Mouse (Mus musculus): ENCODE results near the gene Olfr804. TPM values are rescaled to one million over a fixed set of nuclear protein-coding genes. Genes with fewer than 3 reads are reported as not detected.

The Olfr804 gene
- not detected for total RNA-seq (2021)
- long read RNA-seq, experiment 1 = 0 reads
- long read RNA-seq, experiment 2 = 0 reads

DNA sequence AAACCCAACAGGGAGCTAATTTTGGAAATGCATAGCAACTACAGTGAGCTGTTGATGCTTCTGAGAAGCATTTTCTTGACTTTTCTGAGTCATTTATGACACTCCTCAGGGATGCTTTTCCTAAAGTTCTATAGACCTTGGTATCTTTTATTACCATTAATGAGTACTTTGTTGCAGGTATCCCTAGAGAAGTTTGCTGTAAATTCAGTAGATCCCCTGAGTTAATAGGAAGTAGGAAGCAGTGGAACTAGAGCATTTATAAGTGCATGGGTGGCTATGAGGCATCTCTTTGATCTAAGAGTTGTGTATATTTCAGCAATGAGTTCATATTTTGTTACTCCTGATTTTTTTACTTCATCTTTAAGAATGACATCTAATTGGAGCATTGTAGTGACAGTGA is at the start of gene Olfr804:
Gene Olfr804 (plus strand): TSS at position 301 of the 400 bp plus-strand sequence.
- intact Hi-C loops (cut with DNase I) = no loop called here
- DNase-seq = no peak

DNA sequence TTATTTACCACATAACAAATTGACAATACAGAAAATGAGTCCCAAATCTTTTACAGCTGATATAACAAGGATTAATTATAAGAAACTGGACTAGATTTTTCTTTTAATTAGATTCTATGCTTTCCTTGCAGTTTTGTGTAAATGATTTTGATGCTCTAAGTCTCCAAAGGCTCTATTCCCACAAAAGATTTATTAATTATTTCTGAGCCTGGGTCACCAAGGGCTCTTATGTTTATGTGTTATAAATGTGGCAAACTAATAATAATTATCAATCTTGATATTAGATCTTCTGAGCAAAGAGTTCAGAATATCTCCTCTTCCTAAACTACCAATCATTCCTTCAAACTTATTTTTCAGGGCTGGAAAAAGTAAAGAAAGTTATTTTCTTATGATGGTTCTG is 45.6 kb upstream of the Olfr804 start, which contains the start of gene Olfr800:
Gene Olfr800 (plus strand): TSS at position 301 of the 400 bp plus-strand sequence.
- intact Hi-C loops (cut with DNase I) = no loop called here
- no peak for DNase-seq

DNA sequence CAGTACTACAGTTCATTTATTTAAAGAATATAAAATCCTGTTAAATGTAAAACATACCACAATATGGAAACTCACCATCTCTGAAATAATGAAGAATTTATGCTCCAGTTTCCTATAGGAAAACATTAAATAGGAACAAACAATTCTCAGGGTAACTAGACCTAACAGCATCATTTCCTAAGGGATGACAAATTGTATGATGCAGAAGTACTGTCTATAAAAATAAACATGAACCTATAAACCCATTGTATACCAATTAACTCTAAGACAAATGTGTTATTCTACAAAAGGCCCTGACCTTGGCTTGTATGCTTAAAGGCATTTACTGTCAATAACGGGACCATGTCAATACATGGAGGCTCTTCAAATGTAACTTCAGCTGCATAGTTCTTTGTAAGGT is 29.2 kb upstream of the Olfr804 start, which contains the start of gene Olfr801:
Gene Olfr801 (minus strand): TSS at position 101 of the 400 bp plus-strand sequence.
- intact Hi-C loops (cut with DNase I) = no loop called here
- DNase-seq = no peak

DNA sequence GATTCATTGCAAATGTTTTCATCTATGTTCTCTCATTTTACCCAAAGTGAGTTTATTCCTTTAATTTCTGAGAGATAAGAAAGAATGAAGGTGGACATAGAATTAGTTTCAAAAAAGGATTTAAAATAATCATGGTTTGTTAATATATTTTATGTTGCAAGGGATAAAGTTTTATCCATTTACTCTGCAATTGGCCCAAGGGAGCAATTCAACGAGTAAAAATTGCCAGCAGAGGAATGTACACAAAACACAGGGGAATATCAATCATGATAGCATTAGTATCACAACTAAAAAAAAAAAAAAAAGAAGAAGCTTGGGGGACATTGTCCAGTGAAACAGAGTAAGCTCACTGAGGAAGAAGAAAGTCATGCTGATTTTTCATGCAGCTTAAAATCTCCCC is 14.9 kb upstream of the Olfr804 start, which contains the start of gene Olfr802:
Gene Olfr802 (minus strand): TSS at position 101 of the 400 bp plus-strand sequence.
- intact Hi-C loops (cut with DNase I) = no loop called here
- no peak for DNase-seq

DNA sequence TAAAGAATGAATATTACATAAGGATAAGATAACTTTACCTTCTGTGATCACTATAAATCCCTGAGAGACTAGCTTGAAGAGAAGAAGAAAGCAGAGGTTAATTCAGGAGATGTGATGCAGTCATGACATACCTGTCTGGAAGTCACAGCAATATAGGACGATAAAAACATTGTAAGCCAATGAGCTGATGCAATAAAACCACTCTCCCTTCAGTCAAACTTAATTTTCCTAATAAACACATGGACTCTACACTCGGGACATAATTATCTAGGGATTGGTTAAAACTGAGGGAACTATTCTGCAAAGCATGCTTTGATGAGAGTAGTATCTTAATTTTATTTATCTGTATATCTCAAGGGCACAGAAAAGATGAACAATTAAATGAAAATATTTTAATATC is 8.8 kb upstream of the Olfr804 start, which contains the start of gene Olfr803:
Gene Olfr803 (minus strand): TSS at position 101 of the 400 bp plus-strand sequence.
- intact Hi-C loops (cut with DNase I) = no loop called here

DNA sequence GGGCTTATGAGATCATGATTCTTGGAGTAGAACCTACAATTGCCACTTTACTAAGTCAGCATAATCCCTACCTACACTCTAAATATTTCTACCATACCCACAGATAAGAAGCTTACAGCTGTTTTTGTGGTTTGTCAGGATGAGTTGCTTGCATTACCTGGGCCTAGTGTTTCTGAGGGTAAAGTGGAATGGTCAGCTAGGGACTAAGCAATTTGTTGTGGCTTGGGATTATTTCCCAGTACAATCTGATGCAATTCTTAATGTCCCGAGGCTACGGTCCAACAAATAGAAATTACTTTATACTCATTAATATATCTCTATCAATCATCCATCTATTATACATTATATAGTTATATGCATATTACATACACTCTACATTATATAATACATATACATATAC is 26.3 kb downstream of the Olfr804 start, which contains the start of gene Olfr805:
Gene Olfr805 (minus strand): TSS at position 101 of the 400 bp plus-strand sequence.
- no peak for DNase-seq
- intact Hi-C loops (cut with DNase I) = no loop called here

More for the DNA sequence above, 8.8 kb upstream of the Olfr804 start, which contains the start of gene Olfr803:
- DNase-seq = no peak

DNA sequence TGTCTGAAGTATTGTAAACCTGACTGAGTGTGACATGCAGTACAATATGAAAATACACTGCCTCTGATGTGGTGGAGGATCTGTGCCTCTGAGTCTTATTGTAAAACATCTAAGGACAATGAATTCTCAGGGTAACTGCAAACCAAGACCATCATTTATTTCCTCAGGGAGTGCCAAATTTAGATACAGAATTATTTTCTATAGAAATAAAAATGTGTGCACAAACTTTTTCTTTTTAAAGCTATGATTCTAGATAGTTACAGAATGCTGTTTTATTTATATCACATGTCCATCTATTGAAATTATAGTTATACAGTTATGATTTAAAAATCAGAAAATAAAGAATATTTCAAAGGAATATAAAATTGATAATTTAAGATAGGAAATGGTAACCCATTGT is 38.8 kb downstream of the Olfr804 start, which contains the start of gene Olfr806:
Gene Olfr806 (minus strand): TSS at position 101 of the 400 bp plus-strand sequence.
- DNase-seq = no peak
- intact Hi-C loops (cut with DNase I) = no loop called here

DNA sequence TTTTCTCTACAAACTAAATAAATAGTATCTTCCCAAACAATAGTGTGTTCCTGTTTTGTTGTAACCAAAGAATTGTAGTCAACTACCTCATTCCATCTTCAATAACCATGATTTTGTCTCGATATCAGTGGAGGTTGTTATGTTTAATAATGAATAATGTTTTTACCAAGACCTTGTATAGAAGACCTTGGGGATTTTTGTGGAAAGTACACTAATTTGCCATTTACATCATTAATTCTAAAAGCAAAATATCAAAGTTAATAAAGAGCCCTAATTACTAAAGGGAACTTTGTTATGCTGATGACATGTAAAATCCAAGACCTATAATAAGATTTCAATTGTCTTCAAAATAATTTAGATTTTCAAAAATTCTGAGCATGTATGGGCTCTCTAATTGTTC is 54.7 kb downstream of the Olfr804 start, which contains the start of gene Olfr807:
Gene Olfr807 (minus strand): TSS at position 101 of the 400 bp plus-strand sequence.
- intact Hi-C loops (cut with DNase I) = no loop called here
- no peak for DNase-seq

Small RNA genes lying within 50 kb of the gene (microRNA-seq; reads per million reads assigned to microRNA genes)
- gene Gm24485 = 0 reads per million in 2 experiments

Other genes with a start within 250 kb of the Olfr804 start
- not detected for gene Olfr787, start 241.3 kb upstream of the Olfr804 start, total RNA-seq (2021)
- not detected for gene Olfr788, start 232.2 kb upstream of the Olfr804 start, total RNA-seq (2021)
- not detected for gene Olfr789, start 218.5 kb upstream of the Olfr804 start, total RNA-seq (2021)
- gene Olfr790, start 204.7 kb upstream of the Olfr804 start, total RNA-seq (2021) = not detected
- gene Olfr791, start 181.4 kb upstream of the Olfr804 start, total RNA-seq (2021) = not detected
- not detected for gene Olfr792, start 164.0 kb upstream of the Olfr804 start, total RNA-seq (2021)
- not detected for gene Olfr794, start 135.6 kb upstream of the Olfr804 start, total RNA-seq (2021)
- not detected for gene Olfr796, start 90.6 kb upstream of the Olfr804 start, total RNA-seq (2021)
- gene Olfr798, start 75.3 kb upstream of the Olfr804 start, total RNA-seq (2021) = not detected
- not detected for gene Olfr799, start 65.7 kb upstream of the Olfr804 start, total RNA-seq (2021)
- not detected for gene Olfr800, start 45.5 kb upstream of the Olfr804 start, total RNA-seq (2021)
- gene Olfr801, start 29.3 kb upstream of the Olfr804 start, total RNA-seq (2021) = not detected
- not detected for gene Olfr802, start 15.0 kb upstream of the Olfr804 start, total RNA-seq (2021)
- not detected for gene Olfr803, start 8.9 kb upstream of the Olfr804 start, total RNA-seq (2021)
- not detected for gene Olfr805, start 26.2 kb downstream of the Olfr804 start, total RNA-seq (2021)
- gene Olfr806, start 38.7 kb downstream of the Olfr804 start, total RNA-seq (2021) = not detected
- not detected for gene Olfr807, start 54.6 kb downstream of the Olfr804 start, total RNA-seq (2021)
- gene Olfr808, start 62.3 kb downstream of the Olfr804 start, total RNA-seq (2021) = not detected
- gene Olfr809, start 71.4 kb downstream of the Olfr804 start, total RNA-seq (2021) = not detected
- gene Olfr810, start 91.7 kb downstream of the Olfr804 start, total RNA-seq (2021) = not detected
- not detected for gene Olfr811, start 101.2 kb downstream of the Olfr804 start, total RNA-seq (2021)
- gene Olfr812, start 142.9 kb downstream of the Olfr804 start, total RNA-seq (2021) = not detected
- gene Olfr813, start 152.2 kb downstream of the Olfr804 start, total RNA-seq (2021) = not detected
- not detected for gene Olfr814, start 176.6 kb downstream of the Olfr804 start, total RNA-seq (2021)
- not detected for gene Olfr815, start 202.7 kb downstream of the Olfr804 start, total RNA-seq (2021)
- gene Olfr816, start 212.4 kb downstream of the Olfr804 start, total RNA-seq (2021) = not detected
- not detected for gene Olfr818, start 245.9 kb downstream of the Olfr804 start, total RNA-seq (2021)

All from gastrocnemius, postnatal 36 days (tissue).